Mouse (Mus musculus) erythroblast, embryonic 14.5 days (primary cell): ENCODE data around the gene Bcar3. TPM values are rescaled to one million over a fixed set of nuclear protein-coding genes. Genes with fewer than 3 reads are reported as not detected.

Experiments used
- H3K27me3 ChIP-seq: 2 replicates; pipeline ENCODE4 v1.6.1; 2012; ENCODE audit warnings: inconsistent platforms; ENCODE audit not compliant: control insufficient read depth
- H3K36me3 ChIP-seq: 2 replicates; pipeline ENCODE4 v1.6.1; 2012; ENCODE audit warnings: mild to moderate bottlenecking, inconsistent platforms; ENCODE audit not compliant: control insufficient read depth
- H3K4me1 ChIP-seq: 2 replicates; pipeline ENCODE4 v1.6.1; 2012; ENCODE audit warnings: inconsistent platforms; ENCODE audit not compliant: control insufficient read depth
- H3K4me3 ChIP-seq: replicated peaks from 2 replicates; pipeline ENCODE3; 2012; ENCODE audit warnings: moderate library complexity, mild to moderate bottlenecking, inconsistent platforms
- H3K9me3 ChIP-seq: 2 replicates; pipeline ENCODE4 v1.6.1; 2012; ENCODE audit warnings: low read length, inconsistent platforms, mixed read lengths; ENCODE audit not compliant: control insufficient read depth
- GATA1 ChIP-seq: IDR thresholded peaks from 2 replicates; pipeline ENCODE4 v1.6.1; 2012; ENCODE audit warnings: low read length, inconsistent platforms, mixed read lengths
- TAL1 ChIP-seq: IDR thresholded peaks from 3 replicates; pipeline ENCODE4 v1.6.1; 2012; ENCODE audit warnings: low read length, inconsistent platforms, mixed read lengths
- polyA plus RNA-seq: library from polyadenylated mRNA; stranded (reverse); fragments of >175 nt; gene quantifications from 2 replicates; pipeline ENCODE4 v1.2.3, GENCODE M21; 2012

The Bcar3 gene
- polyA plus RNA-seq, 1 experiment = not detected

GRCm38 (mm10) chr3:122475735-122476134 lies 181.8 kb downstream of the Bcar3 start:
- H3K4me1 ChIP-seq = peaks cover 4% of the 10 kb centered on the region; the same call in 1 of the 2 replicates
- H3K9me3 ChIP-seq = no peaks in the 10 kb centered on the region
- no peak overlapping the region for H3K4me3 ChIP-seq
- no peaks in the 10 kb centered on the region for H3K36me3 ChIP-seq
- TF ChIP-seq GATA1 (no peak), TAL1 (no peak)
- H3K27me3 ChIP-seq = no peaks in the 10 kb centered on the region

GRCm38 (mm10) chr3:122476656-122477055 lies 182.7 kb downstream of the Bcar3 start:
- Histone ChIP-seq H3K4me1 (peaks cover 4% of the 10 kb centered on the region; the same call in 1 of the 2 replicates), H3K9me3 (no peaks in the 10 kb centered on the region), H3K4me3 (no peak overlapping the region), H3K27me3 (no peaks in the 10 kb centered on the region), H3K36me3 (no peaks in the 10 kb centered on the region)
- TF ChIP-seq GATA1 (no peak), TAL1 (no peak)

GRCm38 (mm10) chr3:122477541-122477940 lies 183.6 kb downstream of the Bcar3 start:
- no peaks in the 10 kb centered on the region for H3K9me3 ChIP-seq
- TF ChIP-seq GATA1 (no peak), TAL1 (no peak)
- H3K27me3 ChIP-seq = no peaks in the 10 kb centered on the region
- peaks cover 4% of the 10 kb centered on the region; the same call in 1 of the 2 replicates for H3K4me1 ChIP-seq
- no peak overlapping the region for H3K4me3 ChIP-seq
- no peaks in the 10 kb centered on the region for H3K36me3 ChIP-seq

- no peaks in the 10 kb centered on the region for H3K27me3 ChIP-seq
- H3K9me3 ChIP-seq = no peaks in the 10 kb centered on the region
- no peak overlapping the region for H3K4me3 ChIP-seq
- peaks cover 4% of the 10 kb centered on the region; the same call in 1 of the 2 replicates for H3K4me1 ChIP-seq
- TF ChIP-seq TAL1 = no peak
- TF ChIP-seq GATA1 = no peak
- no peaks in the 10 kb centered on the region for H3K36me3 ChIP-seq
Observed at GRCm38 (mm10) chr3:122478735-122479134, 184.8 kb downstream of the Bcar3 start.

GRCm38 (mm10) chr3:122480065-122480675 lies 186.2 kb downstream of the Bcar3 start:
- TF ChIP-seq GATA1 (no peak), TAL1 (no peak)

GRCm38 (mm10) chr3:122480986-122481385 lies 187.1 kb downstream of the Bcar3 start:
- no peaks in the 10 kb centered on the region for H3K9me3 ChIP-seq
- TF ChIP-seq GATA1 = no peak
- TF ChIP-seq TAL1 = no peak
- no peaks in the 10 kb centered on the region for H3K4me1 ChIP-seq
- H3K4me3 ChIP-seq = no peak overlapping the region
- no peaks in the 10 kb centered on the region for H3K27me3 ChIP-seq
- no peaks in the 10 kb centered on the region for H3K36me3 ChIP-seq

More at GRCm38 (mm10) chr3:122480065-122480675, 186.2 kb downstream of the Bcar3 start:
- Histone ChIP-seq H3K27me3 (no peaks in the 10 kb centered on the region), H3K4me3 (no peak overlapping the region), H3K36me3 (no peaks in the 10 kb centered on the region), H3K9me3 (no peaks in the 10 kb centered on the region), H3K4me1 (no peaks in the 10 kb centered on the region)

GRCm38 (mm10) chr3:122481891-122482739 lies 188.2 kb downstream of the Bcar3 start:
- no peak overlapping the region for H3K4me3 ChIP-seq
- no peaks in the 10 kb centered on the region for H3K4me1 ChIP-seq
- H3K36me3 ChIP-seq = no peaks in the 10 kb centered on the region
- H3K27me3 ChIP-seq = no peaks in the 10 kb centered on the region
- no peaks in the 10 kb centered on the region for H3K9me3 ChIP-seq
- no peak for TF ChIP-seq GATA1
- no peak for TF ChIP-seq TAL1

- TF ChIP-seq GATA1 (no peak), TAL1 (no peak)
- Histone ChIP-seq H3K4me1 (no peaks in the 10 kb centered on the region), H3K4me3 (no peak overlapping the region), H3K9me3 (no peaks in the 10 kb centered on the region), H3K27me3 (no peaks in the 10 kb centered on the region), H3K36me3 (no peaks in the 10 kb centered on the region)
Observed at GRCm38 (mm10) chr3:122483066-122483782, 189.3 kb downstream of the Bcar3 start.

GRCm38 (mm10) chr3:122483783-122484130 lies 189.8 kb downstream of the Bcar3 start:
- Histone ChIP-seq H3K36me3 (no peaks in the 10 kb centered on the region), H3K4me1 (no peaks in the 10 kb centered on the region), H3K9me3 (no peaks in the 10 kb centered on the region), H3K27me3 (no peaks in the 10 kb centered on the region), H3K4me3 (no peak overlapping the region)
- TF ChIP-seq TAL1 (no peak), GATA1 (no peak)
